Comparison of ENCODE assay signal across 9 mouse cellular contexts in genomic region chr15:85016951-85017664, GRCm38 (mm10). TPM values are rescaled to one million over a fixed set of nuclear protein-coding genes. Genes with fewer than 3 reads are reported as not detected.
DNase-seq lines count a peak whose midpoint lies in the region; ATAC-seq lines count a peak whose summit lies in the region.
"Had no signal": no experiment of that assay in that cellular context is flagged by ENCODE, and none has a peak within 500 bp of the region (broad histone marks: within the 10 kb centered on the region; RNA-seq: fewer than 3 reads in every experiment).

Gene Upk3a (plus strand): TSS chr15:85017141.

- H3K4me3 ChIP-seq in hindbrain, embryonic 14.5 days (replicated peaks; ENCODE audit: low read length): no peak within 1 kb of the TSS
- H3K4me3 ChIP-seq in liver, embryonic 16.5 days (ENCODE audit: low read depth, low read length): no peak within 1 kb of the TSS
- H3K4me3 ChIP-seq in neural tube, embryonic 15.5 days (replicated peaks): peak within 1 kb of the TSS; percentile 21

- H3K9me3 ChIP-seq in hindbrain, embryonic 14.5 days (ENCODE audit: control insufficient read depth, low read length): no peaks in the 10 kb centered on the region
- no peaks in the 10 kb centered on the region for H3K9me3 ChIP-seq in liver, embryonic 16.5 days (replicated peaks; ENCODE audit: control insufficient read depth, low read length)
- H3K9me3 ChIP-seq in neural tube, embryonic 15.5 days (replicated peaks): no peaks in the 10 kb centered on the region

- H3K27ac ChIP-seq in hindbrain, embryonic 14.5 days: no peak within 1 kb of the TSS
- no peak within 1 kb of the TSS for H3K27ac ChIP-seq in liver, embryonic 16.5 days (ENCODE audit: low read length)
- H3K27ac ChIP-seq in neural tube, embryonic 15.5 days (replicated peaks): no peak within 1 kb of the TSS

- peak within 1 kb of the TSS; percentile 42; the same call in 1 of the 2 replicates for H3K9ac ChIP-seq in hindbrain, embryonic 14.5 days
- no peak within 1 kb of the TSS for H3K9ac ChIP-seq in liver, embryonic 16.5 days (ENCODE audit: low read depth, low read length)
- H3K9ac ChIP-seq in neural tube, embryonic 15.5 days (replicated peaks): 0 out of 2 replicates have a peak within 1 kb of the TSS, but pooled peaks have one; percentile 32

- DNase-seq in testis, postnatal 14 days (ENCODE audit: low spot score): peak; percentile 46
- DNase-seq in testis, postnatal 10 days (ENCODE audit: low spot score): no peak
- no peak for DNase-seq in hindbrain, embryonic 14.5 days (ENCODE audit: low spot score)
- no peak for DNase-seq in c-Kit-positive CD71-positive TER-119-positive erythroid progenitor cells, embryonic 14.5 days (ENCODE audit: low spot score)
- no peak for DNase-seq in right cerebral cortex, postnatal 14 days

- H3K36me3 ChIP-seq in hindbrain, embryonic 14.5 days (replicated peaks; ENCODE audit: control insufficient read depth, insufficient read depth): no peaks in the 10 kb centered on the region
- H3K36me3 ChIP-seq in liver, embryonic 16.5 days (ENCODE audit: control insufficient read depth, insufficient read depth): no peaks in the 10 kb centered on the region
- H3K36me3 ChIP-seq in neural tube, embryonic 15.5 days: no peaks in the 10 kb centered on the region

- ATAC-seq in hindbrain, embryonic 14.5 days (ENCODE audit: low FRiP score): no peak
- ATAC-seq in liver, embryonic 16.5 days (ENCODE audit: low read depth): peak; percentile 62
- ATAC-seq in neural tube, embryonic 15.5 days (ENCODE audit: low FRiP score): 0 out of 2 replicates have a peak, but pooled peaks have one; percentile 50
- ATAC-seq in inflammation-experienced regulatory T-cells, adult 6 months: no peak

- 7% methylated on average over 21 of the region's 21 CpGs for WGBS in hindbrain, embryonic 14.5 days
- WGBS in liver, embryonic 16.5 days (ENCODE audit: insufficient replicate concordance): 7% methylated on average over 21 of the region's 21 CpGs
- 10% methylated on average over 21 of the region's 21 CpGs for WGBS in neural tube, embryonic 15.5 days

- H3K4me2 ChIP-seq in hindbrain, embryonic 14.5 days (replicated peaks): peak within 1 kb of the TSS; percentile 40
- no peak within 1 kb of the TSS for H3K4me2 ChIP-seq in liver, embryonic 16.5 days (ENCODE audit: low read depth, low read length)
- H3K4me2 ChIP-seq in neural tube, embryonic 15.5 days: peak within 1 kb of the TSS; percentile 51

- 0 out of 2 replicates have a peak, but pooled peaks cover 2% of the 10 kb centered on the region for H3K4me1 ChIP-seq in hindbrain, embryonic 14.5 days (replicated peaks; ENCODE audit: control insufficient read depth, insufficient read depth, low read length)
- H3K4me1 ChIP-seq in liver, embryonic 16.5 days (ENCODE audit: control insufficient read depth, low read depth, low read length): no peaks in the 10 kb centered on the region
- H3K4me1 ChIP-seq in neural tube, embryonic 15.5 days: peaks cover 15% of the 10 kb centered on the region

- H3K27me3 ChIP-seq in hindbrain, embryonic 14.5 days (ENCODE audit: control insufficient read depth, insufficient read depth, low read length): no peaks in the 10 kb centered on the region; the same call in 1 of the 2 replicates
- H3K27me3 ChIP-seq in liver, embryonic 16.5 days (ENCODE audit: control insufficient read depth, insufficient read depth, low read depth, low read length): peaks cover 10% of the 10 kb centered on the region
- 0 out of 2 replicates have a peak, but pooled peaks cover 6% of the 10 kb centered on the region for H3K27me3 ChIP-seq in neural tube, embryonic 15.5 days (replicated peaks)

RNA-seq across cellular contexts. Expression of gene Upk3a, which starts in this region (rescaled TPM):
- 0.89 and 1.4 TPM in 2 replicates for polyA plus RNA-seq in hindbrain, embryonic 14.5 days (2014; fragmentation: Nextera tagmentation; extraction: Ambion mirVana)
- polyA plus RNA-seq in liver, embryonic 16.5 days (2015; fragmentation: Nextera tagmentation; extraction: Ambion mirVana): 0.08 TPM in 1 of 2 replicates, not detected in the other
- 0.38 and 0.74 TPM in 2 replicates for polyA plus RNA-seq in neural tube, embryonic 15.5 days (2015; fragmentation: Nextera tagmentation; extraction: Ambion mirVana)
- not detected for polyA plus RNA-seq in inflammation-experienced regulatory T-cells, adult 6 months (2017; shearing (Covaris generic))
- polyA plus RNA-seq: spleen, adult 2 months had no signal

Comparison
In these comparisons a context has a peak if more than half of its experiments do, and no peak if none do; other contexts are left out.
1. Peak in ATAC-seq in liver, embryonic 16.5 days; RNA of the gene not detected or under 1 TPM.
2. Peak in ATAC-seq, H3K4me3 ChIP-seq, H3K9ac ChIP-seq and H3K4me2 ChIP-seq in neural tube, embryonic 15.5 days; RNA of the gene not detected or under 1 TPM.